Mouse (Mus musculus) lung, postnatal 25 days (tissue): ENCODE measurements around the gene Dnajc9.

ENCODE experiments used
- DNase-seq: peaks from one replicate; pipeline ENCODE4 v3.0.0; 2022; ENCODE audit warnings: low spot score

The Dnajc9 gene

GRCm38 (mm10) chr14:20347991-20348541, 40.6 kb downstream of the Dnajc9 start, which contains the start of the genes Ecd and Fam149b:
Gene Ecd (minus strand): TSS chr14:20348121.
Gene Fam149b (plus strand): TSS chr14:20348162.
- DNase-seq = peak; percentile 94

DNA sequence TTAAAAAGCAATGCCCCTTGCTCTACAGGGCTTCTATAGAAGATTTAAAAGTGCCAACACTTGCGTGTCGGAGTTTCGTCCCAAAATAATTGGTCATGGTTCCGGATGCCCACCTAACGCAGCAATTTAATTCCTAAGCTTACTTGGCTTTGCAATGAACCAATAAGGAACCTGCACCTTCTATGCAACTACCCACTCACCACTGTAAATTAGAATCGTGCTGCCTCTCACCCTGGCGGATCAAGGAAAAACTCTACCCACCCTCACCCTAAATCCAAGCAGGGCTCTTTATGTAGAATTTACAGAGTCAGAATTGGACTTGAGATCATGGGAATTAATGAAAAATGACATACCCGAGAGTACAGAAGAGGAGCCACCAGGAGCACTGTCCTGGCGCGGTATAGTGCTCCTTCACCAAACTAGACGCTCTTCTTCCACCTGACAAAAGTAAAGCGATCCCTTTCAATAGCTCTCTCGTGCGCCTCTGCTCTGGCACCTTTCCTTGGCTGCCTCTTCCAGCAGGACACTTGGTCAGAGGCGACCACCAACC, 41.2 kb downstream of the Dnajc9 start:
- no peak for DNase-seq

DNA sequence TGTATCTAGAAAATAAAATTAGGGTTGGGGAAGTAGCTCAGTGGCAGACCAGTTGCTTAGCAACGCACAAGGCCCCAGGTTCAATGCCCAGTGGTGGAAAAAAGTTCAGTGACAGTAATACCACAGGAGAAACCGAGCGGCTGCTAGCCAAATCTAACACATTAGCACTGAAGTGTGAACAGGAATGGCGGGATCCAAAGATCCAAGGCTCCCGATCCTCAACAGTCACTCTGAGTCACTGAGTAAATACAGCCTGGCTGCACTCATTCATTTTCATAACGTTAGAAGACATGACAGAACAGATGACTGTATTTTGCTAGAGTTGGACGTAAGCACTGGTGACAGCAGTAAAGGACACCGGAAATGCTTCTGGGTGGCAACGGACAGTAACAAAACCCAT, 42.8 kb downstream of the Dnajc9 start:
- DNase-seq = no peak

DNA sequence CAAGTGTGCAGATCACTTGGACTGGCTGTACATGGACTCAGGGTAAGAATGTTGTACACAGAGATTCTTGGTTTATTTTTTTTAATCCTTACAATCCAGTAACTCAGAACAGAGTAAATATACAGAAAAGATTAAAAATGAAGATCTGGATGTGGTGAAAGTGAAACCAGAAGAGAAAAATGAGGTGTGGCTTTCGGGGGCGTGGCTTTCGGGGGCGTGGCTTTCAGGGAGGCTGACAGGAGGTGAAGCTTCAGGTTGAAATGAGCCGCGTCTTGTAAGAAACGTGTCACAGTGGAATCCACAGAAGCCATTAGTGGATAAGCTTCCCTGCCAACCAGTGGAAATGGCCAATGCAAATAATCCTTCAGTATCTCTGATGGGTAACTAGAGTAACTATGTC, 47.8 kb downstream of the Dnajc9 start:
- no peak for DNase-seq

- DNase-seq = peak; percentile 34
Measured at GRCm38 (mm10) chr14:20340149-20340548, 48.6 kb downstream of the Dnajc9 start.

GRCm38 (mm10) chr14:20339415-20339814, 49.3 kb downstream of the Dnajc9 start:
- DNase-seq = no peak
